ENCODE assay signal across 8 mouse cellular contexts in genomic region chr8:70753151-70753550, GRCm38 (mm10). TPM values are rescaled to one million over a fixed set of nuclear protein-coding genes. Genes with fewer than 3 reads are reported as not detected.
DNase-seq lines count a peak whose midpoint lies in the region; ATAC-seq and TF ChIP-seq lines count a peak whose summit lies in the region.
"Had no signal": no experiment of that assay in that cellular context is flagged by ENCODE, and none has a peak within 500 bp of the region (broad histone marks: within the 10 kb centered on the region; RNA-seq: fewer than 3 reads in every experiment).

No protein-coding gene starts in this region.

- no peak overlapping the region for H3K9ac ChIP-seq in midbrain, embryonic 15.5 days
- peak overlapping the region; percentile 41 for H3K9ac ChIP-seq in stomach, postnatal 0 days (ENCODE audit: low read length)

- 0 out of 2 replicates have a peak overlapping the region, but pooled peaks have one; percentile 1 for H3K27ac ChIP-seq in midbrain, embryonic 15.5 days
- peak overlapping the region; percentile 91 for H3K27ac ChIP-seq in stomach, postnatal 0 days (replicated peaks)

- intact Hi-C loops in left cerebral cortex, postnatal 4 days (cut with DNase I), result loop anchor here (2.0 kb wide), 1 partner anchor 32 kb away; no protein-coding TSS in a partner anchor

- peak; percentile 86 for DNase-seq in MN1 (ENCODE audit: low spot score)
- DNase-seq in cerebellum, adult 11-12 months, result peak; percentile 67
- DNase-seq in gastrocnemius, adult 8-10 months (ENCODE audit: low spot score in 2 of 2), result peak; percentile 92 to 93
- DNase-seq in induced T-regulatory cell, adult 2 months (ENCODE audit: low read depth), result peak; percentile 81
- peak; percentile 73 for DNase-seq in left cerebral cortex, postnatal 4 days
- DNase-seq in stomach, postnatal 0 days (ENCODE audit: low spot score), result peak; percentile 79

- 0 out of 2 replicates have a peak, but pooled peaks cover 12% of the 10 kb centered on the region for H3K27me3 ChIP-seq in midbrain, embryonic 15.5 days (replicated peaks)
- no peaks in the 10 kb centered on the region for H3K27me3 ChIP-seq in stomach, postnatal 0 days (ENCODE audit: control insufficient read depth, insufficient read depth, low read length)

- H3K9me3 ChIP-seq in midbrain, embryonic 15.5 days, result no peaks in the 10 kb centered on the region
- H3K9me3 ChIP-seq in stomach, postnatal 0 days (ENCODE audit: control insufficient read depth, low read length), result no peaks in the 10 kb centered on the region

- WGBS in midbrain, embryonic 15.5 days, result 36% methylated on average over 21 of the region's 21 CpGs
- WGBS in stomach, postnatal 0 days, result 18% methylated on average over 21 of the region's 21 CpGs

- peaks cover 13% of the 10 kb centered on the region; the same call in 1 of the 2 replicates for H3K36me3 ChIP-seq in midbrain, embryonic 15.5 days (replicated peaks)
- no peaks in the 10 kb centered on the region; the same call in 1 of the 2 replicates for H3K36me3 ChIP-seq in stomach, postnatal 0 days (ENCODE audit: control insufficient read depth, insufficient read depth, low read length)

- no peak overlapping the region for H3K4me2 ChIP-seq in midbrain, embryonic 15.5 days
- H3K4me2 ChIP-seq in stomach, postnatal 0 days (replicated peaks; ENCODE audit: low read depth), result peak overlapping the region; percentile 37

- no peak for TF ChIP-seq EP300 in stomach, postnatal 0 days (optimal IDR thresholded peaks at IDR 0.05)

- TF ChIP-seq CTCF in stomach, postnatal 0 days (IDR thresholded peaks at IDR 0.05; ENCODE audit: low read depth), result no peak; the same call in 1 of the 2 replicates

- no peak for ATAC-seq in midbrain, embryonic 15.5 days (replicated peaks)
- ATAC-seq in stomach, postnatal 0 days (ENCODE audit: low FRiP score, low TSS enrichment), result no peak

- H3K4me3 ChIP-seq in midbrain, embryonic 15.5 days, result no peak overlapping the region
- H3K4me3 ChIP-seq in stomach, postnatal 0 days (ENCODE audit: low read depth, low read length), result no peak overlapping the region; the same call in 1 of the 2 replicates

- peaks cover 31% of the 10 kb centered on the region for H3K4me1 ChIP-seq in midbrain, embryonic 15.5 days
- H3K4me1 ChIP-seq in stomach, postnatal 0 days (replicated peaks; ENCODE audit: control insufficient read depth, insufficient read depth), result peaks cover 2% of the 10 kb centered on the region; the same call in 1 of the 2 replicates

RNA-seq across cellular contexts. Expression of gene Rab3a, which starts 1.3 kb away (rescaled TPM):
- 10 to 100 TPM; 28.5 to 34.0 (median 32.3) TPM for total RNA-seq in gastrocnemius, adult 8-10 months (2022)
- 100 to 1,000 TPM; 414 to 476 TPM for total RNA-seq in left cerebral cortex, postnatal 4 days (2021)
- 473 and 487 TPM in 2 replicates for polyA plus RNA-seq in midbrain, embryonic 15.5 days (2015; fragmentation: Nextera tagmentation; extraction: Ambion mirVana)
- polyA plus RNA-seq in stomach, postnatal 0 days (2015; fragmentation: Nextera tagmentation; extraction: Ambion mirVana), result 18.9 and 19.0 TPM in 2 replicates

RNA-seq across cellular contexts. Expression of gene Mpv17l2, which starts 7.6 kb away (rescaled TPM):
- 10 to 100 TPM; 19.7 to 24.6 (median 22.2) TPM for total RNA-seq in gastrocnemius, adult 8-10 months (2022)
- 10 to 100 TPM; 31.7 to 32.6 TPM for total RNA-seq in left cerebral cortex, postnatal 4 days (2021)
- 36.6 and 38.4 TPM in 2 replicates for polyA plus RNA-seq in midbrain, embryonic 15.5 days (2015; fragmentation: Nextera tagmentation; extraction: Ambion mirVana)
- polyA plus RNA-seq in stomach, postnatal 0 days (2015; fragmentation: Nextera tagmentation; extraction: Ambion mirVana), result 77.3 and 80.1 TPM in 2 replicates

RNA-seq across cellular contexts. Expression of gene Pik3r2, which starts 23.4 kb away (rescaled TPM):
- total RNA-seq in gastrocnemius, adult 8-10 months (2022), result 10 to 100 TPM; 14.5 to 17.4 (median 16.0) TPM
- 100 to 1,000 TPM; 187 to 198 TPM for total RNA-seq in left cerebral cortex, postnatal 4 days (2021)
- polyA plus RNA-seq in midbrain, embryonic 15.5 days (2015; fragmentation: Nextera tagmentation; extraction: Ambion mirVana), result 113 TPM in 2 replicates
- 36.8 and 39.0 TPM in 2 replicates for polyA plus RNA-seq in stomach, postnatal 0 days (2015; fragmentation: Nextera tagmentation; extraction: Ambion mirVana)

RNA-seq across cellular contexts. Expression of gene Pde4c, which starts 29.6 kb away (rescaled TPM):
- total RNA-seq in gastrocnemius, adult 8-10 months (2022), result 1 to 10 TPM in 2 of 4 experiments, under 1 TPM in 2; 0.65 to 2.3 (median 1.1) TPM
- under 1 TPM; 0.56 to 0.66 TPM for total RNA-seq in left cerebral cortex, postnatal 4 days (2021)
- polyA plus RNA-seq in midbrain, embryonic 15.5 days (2015; fragmentation: Nextera tagmentation; extraction: Ambion mirVana), result 0.15 and 0.46 TPM in 2 replicates
- polyA plus RNA-seq in stomach, postnatal 0 days (2015; fragmentation: Nextera tagmentation; extraction: Ambion mirVana), result 0.27 and 0.35 TPM in 2 replicates

RNA-seq across cellular contexts. Expression of gene Gm3336, which starts 34.8 kb away (rescaled TPM):
- total RNA-seq in gastrocnemius, adult 8-10 months (2022), result not detected
- not detected for total RNA-seq in left cerebral cortex, postnatal 4 days (2021)
- polyA plus RNA-seq in midbrain, embryonic 15.5 days (2015; fragmentation: Nextera tagmentation; extraction: Ambion mirVana), result not detected in 2 replicates
- polyA plus RNA-seq in stomach, postnatal 0 days (2015; fragmentation: Nextera tagmentation; extraction: Ambion mirVana), result 29.7 and 32.2 TPM in 2 replicates
- total RNA-seq: left cerebral cortex, postnatal 10 days had no signal

Comparison
In these comparisons a context has a peak if more than half of its experiments do, and no peak if none do; other contexts are left out.
1. RNA of gene Rab3a, which starts 1.3 kb away (total RNA-seq): 414 to 476 TPM in left cerebral cortex, postnatal 4 days; 28.5 to 34.0 TPM in gastrocnemius, adult 8-10 months; every median in the first group is over 10 times any median in the second.
2. RNA of gene Pik3r2, which starts 23.4 kb away (total RNA-seq): 187 to 198 TPM in left cerebral cortex, postnatal 4 days; 14.5 to 17.4 TPM in gastrocnemius, adult 8-10 months; every median in the first group is over 10 times any median in the second.
3. Peak in every context shown above with its lines, with median percentiles within 50 percentile points of each other: DNase-seq.